Mouse (Mus musculus): ENCODE results near the gene Hspb2.

Hspb2 gene

GRCm38 (mm10) chr9:50752054-50752602 is at the start of gene Hspb2:
Gene Hspb2, minus strand, starts transcription at chr9:50752354.
- peak; percentile 97 for DNase-seq

GRCm38 (mm10) chr9:50800985-50801384 is 48.8 kb upstream of the Hspb2 start:
- peak; percentile 81 for DNase-seq

GRCm38 (mm10) chr9:50798368-50798767 is 46.2 kb upstream of the Hspb2 start:
- DNase-seq: no peak

- DNase-seq: no peak
Measured at GRCm38 (mm10) chr9:50797641-50798040, 45.5 kb upstream of the Hspb2 start.

- DNase-seq: no peak
Measured at GRCm38 (mm10) chr9:50796776-50797175, 44.6 kb upstream of the Hspb2 start.

- peak; percentile 79 for DNase-seq
Measured at GRCm38 (mm10) chr9:50795266-50795665, 43.1 kb upstream of the Hspb2 start.

GRCm38 (mm10) chr9:50782155-50782554 is 30.0 kb upstream of the Hspb2 start:
- DNase-seq: no peak

- DNase-seq: no peak
Measured at GRCm38 (mm10) chr9:50776162-50776760, 24.1 kb upstream of the Hspb2 start.

- no peak for DNase-seq
Measured at GRCm38 (mm10) chr9:50775662-50776126, 23.5 kb upstream of the Hspb2 start.

GRCm38 (mm10) chr9:50774991-50775612 is 22.9 kb upstream of the Hspb2 start, which contains the start of the genes Alg9 and 1110032A03Rik:
Gene Alg9, plus strand, starts transcription at chr9:50775019.
Gene 1110032A03Rik, minus strand, starts transcription at chr9:50775520.
- DNase-seq: peak; percentile 98

GRCm38 (mm10) chr9:50774026-50774462 is 21.9 kb upstream of the Hspb2 start:
- no peak for DNase-seq

GRCm38 (mm10) chr9:50770011-50770410 is 17.9 kb upstream of the Hspb2 start:
- peak; percentile 95 for DNase-seq

- DNase-seq: peak; percentile 100
Measured at GRCm38 (mm10) chr9:50768107-50769002, 16.2 kb upstream of the Hspb2 start, which contains the start of gene Fdxacb1. Gene Fdxacb1, plus strand, starts transcription at chr9:50768236.

- no peak for DNase-seq
Measured at GRCm38 (mm10) chr9:50767531-50768106, 15.5 kb upstream of the Hspb2 start.

- DNase-seq: no peak
Measured at GRCm38 (mm10) chr9:50763331-50763730, 11.2 kb upstream of the Hspb2 start.

- DNase-seq: no peak
Measured at GRCm38 (mm10) chr9:50761520-50762243, 9.5 kb upstream of the Hspb2 start.

- no peak for DNase-seq
Measured at GRCm38 (mm10) chr9:50756711-50757110, 4.6 kb upstream of the Hspb2 start.

- DNase-seq: peak; percentile 93
Measured at GRCm38 (mm10) chr9:50753947-50754346, 1.8 kb upstream of the Hspb2 start.

GRCm38 (mm10) chr9:50752784-50753615 is 846 bp upstream of the Hspb2 start:
- peak; percentile 100 for DNase-seq

GRCm38 (mm10) chr9:50751323-50751722 is 831 bp downstream of the Hspb2 start, which contains the start of gene Cryab:
Gene Cryab, plus strand, starts transcription at chr9:50751325.
- DNase-seq: peak; percentile 95

GRCm38 (mm10) chr9:50750706-50751105 is 1.4 kb downstream of the Hspb2 start:
- peak; percentile 88 for DNase-seq

Measured in heart, adult 11 months (tissue).